Mouse (Mus musculus) ES-E14 (cell line): ENCODE measurements around the gene Shisa6. TPM values are rescaled to one million over a fixed set of nuclear protein-coding genes. Genes with fewer than 3 reads are reported as not detected.

Experiments
- DNase-seq: peaks from one replicate; pipeline ENCODE4 v3.0.0-alpha.2; 2013; ENCODE audit warnings: low read depth, low spot score
- H3K27ac ChIP-seq: 2 replicates; pipeline ENCODE4 v1.5.1; 2012; ENCODE audit warnings: low read depth, mild to moderate bottlenecking, low read length, moderate library complexity, mixed read lengths; ENCODE audit not compliant: poor library complexity, insufficient read depth, severe bottlenecking
- H3K36me3 ChIP-seq: 2 replicates; pipeline ENCODE4 v1.6.1; 2012; ENCODE audit warnings: mild to moderate bottlenecking, low read length, moderate library complexity, mixed read lengths; ENCODE audit not compliant: control insufficient read depth, poor library complexity, insufficient read depth, severe bottlenecking
- H3K4me1 ChIP-seq, 2 experiments: fragments of 150-350 bp in 1 of 2; sonication (generic) in 1 of 2; 2 replicates each; pipeline ENCODE4 v1.6.1; 2012; ENCODE audit warnings: low read length in 2 of 2, mild to moderate bottlenecking in 1 of 2, mixed read lengths in 1 of 2; ENCODE audit not compliant: control insufficient read depth in 2 of 2, insufficient read depth in 2 of 2, poor library complexity in 1 of 2
- H3K4me3 ChIP-seq, 2 experiments: fragments of 150-350 bp in 1 of 2; sonication (generic) in 1 of 2; 2 replicates each; pipeline ENCODE4 v1.5.1; 2012; ENCODE audit warnings: low read length in 2 of 2, low read depth in 1 of 2, mild to moderate bottlenecking in 1 of 2, mixed read lengths in 1 of 2; ENCODE audit not compliant: insufficient read depth in 1 of 2, poor library complexity in 1 of 2, severe bottlenecking in 1 of 2
- H3K9ac ChIP-seq: 2 replicates; pipeline ENCODE4 v1.6.1; 2012; ENCODE audit warnings: low read depth, mild to moderate bottlenecking, low read length, mixed read lengths; ENCODE audit not compliant: poor library complexity, insufficient read depth, severe bottlenecking
- H3K9me3 ChIP-seq: fragments of 150-350 bp; sonication (generic); 2 replicates; pipeline ENCODE4 v1.6.1; 2012; ENCODE audit warnings: low read depth, mild to moderate bottlenecking, low read length; ENCODE audit not compliant: control insufficient read depth, insufficient read depth
- CHD2 ChIP-seq: IDR thresholded peaks from 2 replicates; pipeline ENCODE4 v1.6.1; 2014; ENCODE audit warnings: mild to moderate bottlenecking, low read depth, low read length, inconsistent platforms
- HCFC1 ChIP-seq: IDR thresholded peaks from 2 replicates; pipeline ENCODE4 v1.6.1; 2012; ENCODE audit warnings: low read length, inconsistent platforms, borderline replicate concordance; ENCODE audit not compliant: insufficient read depth
- MAFK ChIP-seq: IDR thresholded peaks from 2 replicates; pipeline ENCODE4 v1.6.1; 2014; ENCODE audit warnings: mild to moderate bottlenecking, low read depth, low read length, inconsistent platforms; ENCODE audit not compliant: insufficient read depth
- ZC3H11A ChIP-seq: IDR thresholded peaks from 2 replicates; pipeline ENCODE4 v1.6.1; 2012; ENCODE audit warnings: low read depth, mild to moderate bottlenecking, inconsistent platforms, low read length, borderline replicate concordance
- ZNF384 ChIP-seq: IDR thresholded peaks from 2 replicates; pipeline ENCODE4 v1.6.1; 2012; ENCODE audit warnings: low read depth, low read length, inconsistent platforms
- in situ Hi-C, 2 experiments: fragments of 600-800 bp; cut with MboI; formaldehyde crosslinking; loops; one replicate each; pipeline ENCODE4 v1.15.1; 2025; ENCODE audit warnings: low sequenced_read_pairs in 2 of 2, inconsistent platforms in 1 of 2; ENCODE audit not compliant: unreplicated experiment in 2 of 2
- total RNA-seq: library from RNA; depleted of rRNA; stranded (reverse); fragments of 300-350 nt; gene quantifications from 2 replicates; pipeline ENCODE4 v1.2.3, GENCODE M21; 2012

The Shisa6 gene
- total RNA-seq, 1 experiment: 0.09 TPM

- Histone ChIP-seq H3K9ac (no peak overlapping the region), H3K4me3 (no peak overlapping the region), H3K27ac (no peak overlapping the region), H3K36me3 (no peaks in the 10 kb centered on the region), H3K9me3 (no peaks in the 10 kb centered on the region), H3K4me1 (no peaks in the 10 kb centered on the region)
- DNase-seq: no peak
- no peak for TF ChIP-seq ZC3H11A
- no peak for TF ChIP-seq ZNF384
- no peak for TF ChIP-seq HCFC1
- TF ChIP-seq MAFK: no peak
- TF ChIP-seq CHD2: no peak
- in situ Hi-C loops: no loop called here
Measured at GRCm38 (mm10) chr11:66344822-66345221, 180.9 kb downstream of the Shisa6 start.

DNA sequence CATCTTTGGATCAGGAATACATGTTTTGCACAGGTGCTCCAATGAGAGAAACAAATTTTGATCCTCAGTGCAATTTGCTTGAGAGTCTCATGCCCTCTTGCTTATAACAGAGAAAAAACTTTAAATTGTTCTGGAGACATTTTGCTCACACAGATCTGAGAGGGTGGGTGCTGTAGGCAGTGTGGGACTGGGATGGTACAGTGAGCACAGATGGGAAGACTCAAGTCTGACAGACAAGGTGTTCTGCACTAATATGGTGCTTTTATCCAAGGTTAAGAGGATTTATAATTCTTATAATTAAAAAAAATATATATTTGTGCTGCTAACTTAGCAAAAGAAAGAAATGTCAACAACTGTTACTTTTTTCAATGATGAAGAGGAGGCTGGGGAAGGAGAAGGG lies 189.5 kb downstream of the Shisa6 start:
- DNase-seq: no peak
- Histone ChIP-seq H3K9me3 (no peaks in the 10 kb centered on the region), H3K4me1 (no peaks in the 10 kb centered on the region), H3K27ac (no peak overlapping the region), H3K36me3 (no peaks in the 10 kb centered on the region), H3K9ac (no peak overlapping the region), H3K4me3 (no peak overlapping the region)
- no peak for TF ChIP-seq HCFC1
- TF ChIP-seq MAFK: no peak
- no peak for TF ChIP-seq ZNF384
- TF ChIP-seq ZC3H11A: no peak
- TF ChIP-seq CHD2: no peak
- in situ Hi-C loops: no loop called here

GRCm38 (mm10) chr11:66312764-66313163 lies 213.0 kb downstream of the Shisa6 start:
- Histone ChIP-seq H3K4me1 (no peaks in the 10 kb centered on the region), H3K4me3 (no peak overlapping the region), H3K36me3 (no peaks in the 10 kb centered on the region), H3K27ac (no peak overlapping the region), H3K9ac (no peak overlapping the region), H3K9me3 (no peaks in the 10 kb centered on the region)
- no peak for DNase-seq
- in situ Hi-C loops: no loop called here
- TF ChIP-seq CHD2: no peak
- TF ChIP-seq ZNF384: no peak
- TF ChIP-seq ZC3H11A: no peak
- TF ChIP-seq MAFK: no peak
- TF ChIP-seq HCFC1: no peak

- in situ Hi-C loops: no loop called here
- TF ChIP-seq MAFK (no peak), CHD2 (no peak), ZC3H11A (no peak), HCFC1 (no peak), ZNF384 (no peak)
- Histone ChIP-seq H3K9ac (no peak overlapping the region), H3K36me3 (no peaks in the 10 kb centered on the region), H3K27ac (no peak overlapping the region), H3K4me3 (no peak overlapping the region), H3K9me3 (no peaks in the 10 kb centered on the region), H3K4me1 (0 out of 4 replicates have a peak, but pooled peaks cover 0 to 2% of the 10 kb centered on the region in 2 experiments)
- DNase-seq: peak; percentile 6
Measured at GRCm38 (mm10) chr11:66304396-66304795, 221.4 kb downstream of the Shisa6 start.

- no peaks in the 10 kb centered on the region for H3K9me3 ChIP-seq
- in situ Hi-C loops: no loop called here
- H3K9ac ChIP-seq: no peak overlapping the region
- DNase-seq: no peak
- H3K27ac ChIP-seq: no peak overlapping the region
- TF ChIP-seq MAFK (no peak), ZNF384 (no peak), CHD2 (no peak), HCFC1 (no peak), ZC3H11A (no peak)
- H3K4me3 ChIP-seq: no peak overlapping the region
- H3K36me3 ChIP-seq: no peaks in the 10 kb centered on the region
- H3K4me1 ChIP-seq: no peaks in the 10 kb centered on the region
Measured at GRCm38 (mm10) chr11:66274707-66275081, 251.1 kb downstream of the Shisa6 start.
